Mouse (Mus musculus): ENCODE measurements at regions not wholly inside any gene's neighbourhood (a gene's known extent, or its start where the extent isn't known, plus 50 kb on each side); places are given as distances from the start of the nearest gene placed in this dataset.

GRCm38 (mm10) chr9:41595749-41596148 lies 434.3 kb upstream of the Ubash3b start:
- DNase-seq (ENCODE audit: low spot score in 2 of 2): no peak

- DNase-seq (ENCODE audit: low spot score in 2 of 2): no peak
Observed at GRCm38 (mm10) chr9:41593998-41594397, 432.5 kb upstream of the Ubash3b start.

GRCm38 (mm10) chr9:41592900-41593690 lies 431.6 kb upstream of the Ubash3b start:
- no peak for DNase-seq (ENCODE audit: low spot score in 2 of 2)

DNA sequence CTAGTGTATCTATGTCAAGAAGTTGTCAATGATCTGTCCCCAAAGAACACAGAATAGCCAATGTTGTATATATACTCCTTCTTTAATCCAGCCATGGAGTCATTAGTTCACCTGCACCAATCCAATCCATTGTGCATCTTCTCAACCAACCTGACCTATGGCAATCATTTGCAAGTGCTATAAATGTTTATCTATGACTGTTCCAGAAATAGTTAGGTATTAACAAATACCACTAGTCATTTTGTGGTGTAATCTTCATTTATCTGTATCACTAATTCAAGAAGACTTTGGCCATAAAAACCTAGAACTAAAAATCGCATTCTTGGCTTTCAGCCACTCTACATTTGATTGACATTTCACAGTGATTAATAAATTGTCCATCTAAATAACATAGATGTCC lies 430.6 kb upstream of the Ubash3b start:
- no peak for DNase-seq (ENCODE audit: low spot score in 2 of 2)

GRCm38 (mm10) chr9:41590164-41590563 lies 428.7 kb upstream of the Ubash3b start:
- DNase-seq (ENCODE audit: low spot score in 2 of 2): no peak

- DNase-seq (ENCODE audit: low spot score in 2 of 2): no peak
Observed at GRCm38 (mm10) chr9:41588466-41589425, 427.2 kb upstream of the Ubash3b start.

DNA sequence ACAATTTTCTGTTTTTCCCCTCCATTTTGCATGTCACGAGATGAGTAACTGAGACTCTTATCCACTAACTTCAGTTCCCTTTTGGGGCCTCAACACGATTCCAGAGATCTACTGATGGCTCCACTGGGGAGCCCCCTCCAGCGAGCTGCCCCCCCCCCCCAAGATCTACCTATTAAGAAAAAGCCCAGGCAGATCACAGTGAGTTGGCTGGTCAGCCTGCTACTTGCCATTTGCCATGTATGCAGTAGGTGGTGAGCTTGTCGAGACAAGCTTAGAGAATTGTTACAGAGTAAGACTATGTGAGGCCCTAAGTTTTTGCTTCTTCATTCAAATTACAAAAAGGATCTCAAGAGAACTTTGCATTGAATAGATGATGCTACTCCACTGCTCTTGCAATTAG lies 426.3 kb upstream of the Ubash3b start:
- no peak for DNase-seq (ENCODE audit: low spot score in 2 of 2)

DNA sequence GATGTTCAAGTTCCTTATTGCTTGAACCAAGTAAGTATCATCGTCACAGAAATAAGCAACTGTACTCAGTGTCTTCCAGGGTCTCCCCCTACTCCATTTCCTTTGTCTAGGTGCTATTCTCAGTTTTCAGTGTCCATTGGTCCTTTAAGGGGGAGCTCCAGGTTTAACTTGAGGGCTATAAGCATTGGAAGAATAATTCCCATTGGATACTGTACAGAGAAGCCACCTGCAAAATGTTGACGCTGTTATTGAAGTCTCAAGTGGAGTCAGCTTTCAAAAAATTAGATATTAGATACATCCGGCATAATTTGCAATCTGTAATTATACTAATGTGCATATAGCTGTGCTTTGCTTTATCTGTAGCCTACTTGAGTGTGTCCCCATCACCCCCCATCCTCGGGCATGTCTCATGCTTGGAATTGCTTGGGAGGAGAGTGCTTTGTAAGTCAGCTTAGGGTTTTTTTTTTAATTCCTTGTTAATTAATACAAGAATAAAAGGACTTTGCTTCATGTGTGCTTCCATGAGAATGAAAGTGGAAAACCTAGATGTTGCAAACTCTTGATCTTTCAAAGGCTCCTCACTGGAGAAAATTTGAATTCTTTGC lies 425.6 kb upstream of the Ubash3b start:
- no peak for DNase-seq (ENCODE audit: low spot score in 2 of 2)

GRCm38 (mm10) chr9:41586291-41586690 lies 424.8 kb upstream of the Ubash3b start:
- DNase-seq (ENCODE audit: low spot score in 2 of 2): no peak

DNA sequence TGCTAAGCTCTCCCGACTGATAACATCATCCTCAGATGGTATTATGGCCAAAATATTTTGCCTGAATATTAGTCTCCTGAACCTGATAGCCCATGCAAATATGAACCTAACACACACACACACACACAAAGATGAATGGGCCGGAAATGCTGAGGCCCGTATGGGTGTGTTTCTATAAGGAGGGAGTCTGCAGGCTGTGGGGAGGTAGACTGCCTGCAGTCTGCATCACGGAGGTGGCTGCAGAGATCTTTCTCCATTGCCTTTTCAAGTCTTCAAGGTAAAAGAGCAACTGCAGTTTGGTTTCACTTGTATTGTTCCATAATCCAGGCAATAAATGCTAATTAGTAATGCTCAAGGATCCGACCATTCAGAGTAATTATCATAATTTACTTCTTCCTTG lies 424.3 kb upstream of the Ubash3b start:
- no peak for DNase-seq (ENCODE audit: low spot score in 2 of 2)

GRCm38 (mm10) chr9:41585012-41585411 lies 423.5 kb upstream of the Ubash3b start:
- DNase-seq (ENCODE audit: low spot score in 2 of 2): no peak

DNA sequence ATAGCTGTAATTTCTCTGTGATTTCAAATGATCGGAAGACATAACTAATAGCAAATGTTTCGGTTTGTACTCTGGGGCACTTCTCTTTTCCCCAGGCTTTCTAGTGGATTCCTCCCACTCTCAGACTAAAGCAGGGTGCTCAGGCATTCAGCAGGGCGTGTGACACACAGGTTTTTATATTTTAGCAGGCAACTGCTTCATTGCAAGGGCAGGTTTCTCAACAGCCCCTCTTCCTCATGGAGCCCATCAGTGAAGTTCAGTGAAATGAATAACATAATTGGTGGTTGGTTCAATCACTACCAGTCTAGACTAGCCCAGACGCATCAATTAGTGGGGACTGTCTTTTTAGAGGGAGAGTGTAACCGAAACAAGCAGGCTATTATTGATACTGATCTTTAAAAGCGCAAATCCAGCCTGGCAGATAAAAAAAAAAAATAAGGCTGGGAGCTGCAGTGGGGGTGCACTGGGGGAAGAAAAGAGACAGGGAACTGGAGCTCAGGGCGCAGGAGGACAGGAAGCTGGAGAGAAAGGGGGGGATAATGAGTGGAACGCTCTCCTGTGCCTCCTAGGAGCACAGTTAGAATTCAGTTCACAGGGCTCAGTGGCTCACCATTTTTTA lies 422.3 kb upstream of the Ubash3b start:
- DNase-seq (ENCODE audit: low spot score in 2 of 2): no peak

DNA sequence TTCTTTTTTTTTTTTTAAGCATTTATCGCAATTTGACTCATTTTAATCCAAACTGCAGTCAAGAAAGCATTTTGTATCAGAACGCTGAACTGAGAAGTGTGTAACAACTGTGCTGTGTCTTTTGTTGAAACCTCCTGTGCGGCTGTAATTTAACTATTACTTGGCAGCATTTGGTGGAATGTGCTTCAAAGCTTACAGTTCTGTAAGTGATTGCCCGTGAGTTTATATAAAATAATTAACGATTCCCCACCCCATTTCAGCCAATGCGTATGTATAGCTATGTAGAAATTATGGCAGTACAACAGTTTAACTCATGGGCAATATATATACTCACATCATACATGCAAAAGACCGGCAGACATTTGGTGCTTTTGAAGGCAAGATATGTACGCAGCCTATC lies 421.8 kb upstream of the Ubash3b start:
- DNase-seq (ENCODE audit: low spot score in 2 of 2): no peak

GRCm38 (mm10) chr9:41582711-41583236 lies 421.3 kb upstream of the Ubash3b start:
- no peak for DNase-seq (ENCODE audit: low spot score in 2 of 2)

- DNase-seq (ENCODE audit: low spot score in 2 of 2): no peak
Observed at GRCm38 (mm10) chr9:41582171-41582570, 420.7 kb upstream of the Ubash3b start.

DNA sequence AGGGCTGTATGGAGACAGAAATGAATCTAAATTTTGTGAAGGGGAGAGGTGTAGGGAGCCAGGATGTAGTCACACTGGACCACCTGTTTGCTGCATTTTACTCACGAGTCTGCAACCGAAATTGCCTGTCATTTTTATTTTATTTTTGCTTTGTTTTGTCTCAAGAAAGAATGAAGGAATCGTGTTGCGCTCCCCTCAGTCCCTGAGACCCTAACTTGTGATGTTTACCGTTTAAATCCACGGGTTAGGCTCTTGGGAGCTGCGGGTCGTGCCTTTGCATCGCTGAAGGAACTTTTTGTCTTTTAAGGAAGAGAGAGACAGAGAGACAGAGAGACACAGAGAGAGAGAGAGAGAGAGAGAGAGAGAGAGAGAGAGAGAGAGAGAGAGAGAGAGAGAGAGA lies 420.2 kb upstream of the Ubash3b start:
- DNase-seq (ENCODE audit: low spot score in 2 of 2): no peak

DNA sequence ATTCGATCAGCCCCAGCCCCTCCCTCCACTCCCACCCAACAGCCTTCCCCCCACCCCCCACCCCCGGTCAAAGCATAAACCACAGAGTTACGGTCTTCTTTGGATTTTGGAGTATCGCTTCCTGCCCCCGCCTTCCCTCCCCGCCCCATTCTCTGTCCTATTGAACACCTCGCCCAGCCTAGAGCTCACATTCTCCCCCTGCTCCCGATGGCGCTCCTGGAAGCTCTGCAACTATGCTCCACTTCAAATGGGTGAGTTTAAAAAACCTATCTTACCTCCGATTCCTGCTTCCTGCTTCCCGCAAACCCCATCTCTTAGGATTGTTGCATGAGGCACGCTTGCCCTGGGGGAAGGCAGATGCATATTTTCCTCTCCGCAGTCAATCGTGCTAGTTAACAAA lies 419.7 kb upstream of the Ubash3b start:
- DNase-seq (ENCODE audit: low spot score in 2 of 2): no peak

DNA sequence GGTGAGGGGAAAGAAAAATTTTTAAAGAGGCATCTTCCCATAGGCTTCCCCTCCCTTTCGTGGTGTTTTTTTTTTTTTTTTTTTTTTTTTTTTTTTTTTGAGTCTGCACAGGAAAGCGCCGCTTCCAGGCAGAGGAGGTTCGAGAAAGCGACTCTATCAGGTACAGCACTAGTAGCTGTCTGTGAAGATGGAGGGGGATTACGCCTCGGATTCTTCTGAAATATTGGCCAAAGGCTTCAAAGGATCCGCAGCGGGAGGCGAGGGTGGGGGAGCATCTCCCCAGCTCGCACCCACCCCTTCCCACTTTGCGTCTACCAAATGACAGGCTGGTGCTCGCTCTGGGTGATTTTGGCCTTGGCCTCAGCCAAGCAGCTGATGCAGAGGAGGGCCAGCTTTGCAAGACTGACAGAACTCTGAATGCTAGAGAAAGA lies 419.1 kb upstream of the Ubash3b start:
- DNase-seq (ENCODE audit: low spot score in 2 of 2): peak; percentile 10 to 35

DNA sequence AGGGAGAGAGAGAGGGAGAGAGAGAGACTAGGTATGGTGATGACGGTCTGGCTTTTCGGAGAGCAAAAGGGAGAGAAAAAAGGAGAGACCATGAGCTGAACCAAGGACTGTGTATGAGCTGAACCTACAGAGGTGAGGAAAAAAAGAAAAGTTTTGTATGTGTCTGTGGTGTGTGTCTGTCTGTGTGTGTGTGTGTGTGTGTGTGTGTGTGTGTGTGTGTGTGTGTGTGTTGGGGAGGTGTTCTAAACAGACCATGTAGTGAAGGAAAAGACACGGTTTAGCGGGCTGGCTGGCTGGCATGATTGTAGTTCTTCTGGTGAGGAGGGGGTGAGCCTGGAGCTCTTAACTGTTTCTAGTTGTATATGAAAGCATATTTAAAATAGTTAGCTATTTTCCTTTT lies 418.6 kb upstream of the Ubash3b start:
- DNase-seq (ENCODE audit: low spot score in 2 of 2): no peak

GRCm38 (mm10) chr9:41579107-41580014 lies 417.9 kb upstream of the Ubash3b start:
- peak in 1 of 2 experiments; percentile 37 for DNase-seq (ENCODE audit: low spot score in 2 of 2)
